Mouse (Mus musculus) Patski (cell line): ENCODE results near the gene Scamp4. TPM values are rescaled to one million over a fixed set of nuclear protein-coding genes. Genes with fewer than 3 reads are reported as not detected.
"Not testable (repeated sequence)": the region's sequence is repeated elsewhere in the genome, so short reads cannot be mapped to it uniquely, and the experiment has no call there.

Source experiments
- ATAC-seq: fragments of 100-300 bp; one replicate; pipeline ENCODE4 v1.8.0; 2021
- CTCF ChIA-PET: fragments of 350-600 bp; sonication (Branson Sonifier 250); formaldehyde crosslinking; loops from one replicate; lab custom pipeline; 2022; ENCODE audit warnings: inconsistent platforms; lab: Charles Lee
- POLR2A ChIA-PET: fragments of 350-600 bp; sonication (Branson Sonifier 250); formaldehyde crosslinking; loops from one replicate; lab custom pipeline; 2022; ENCODE audit warnings: antibody characterized with exemption, inconsistent platforms; lab: Charles Lee
- DNase-seq: peaks from one replicate; pipeline ENCODE4 v3.0.0-alpha.2; 2011; ENCODE audit warnings: low read depth, low spot score
- H3K27me3 ChIP-seq: fragments of 371-371 bp; one replicate; pipeline ENCODE4 v1.5.1; 2021
- CTCF ChIP-seq: fragments of 100-300 bp; IDR thresholded peaks from one replicate; pipeline ENCODE4 v1.5.1; 2021
- in situ Hi-C: fragments of 300-500 bp; cut with MboI; formaldehyde crosslinking; loops from 3 replicates; pipeline ENCODE4 v1.11.1; 2018; ENCODE audit warnings: low pct_unique_long_range_greater_than_20kb, mixed read lengths
- polyA plus RNA-seq: library from polyadenylated mRNA; unstranded; gene quantifications from one replicate; pipeline ENCODE4 v1.2.3, GENCODE M21; 2021

Scamp4 gene
- polyA plus RNA-seq, 1 experiment from 2014 or later = 76.6 TPM

GRCm38 (mm10) chr10:80589879-80590854 lies 12.5 kb upstream of the Scamp4 start, which contains the start of gene Abhd17a:
TSS of gene Abhd17a (minus strand) at chr10:80590341.
- ATAC-seq (peak; percentile 83), DNase-seq (peak; percentile 86)
- no peaks in the 10 kb centered on the region for H3K27me3 ChIP-seq
- TF ChIP-seq CTCF = no peak
- POLR2A ChIA-PET = interaction anchor here (0.9 to 1.6 kb wide), 4 partner anchors 10 to 14 kb away, joined by 3 to 5 read pairs (median 4); no protein-coding TSS in a partner anchor
- in situ Hi-C loops = no loop called here
- CTCF ChIA-PET = interaction anchor here (3.6 kb wide), 1 partner anchor 11 kb away, joined by 21 read pairs; no protein-coding TSS in a partner anchor

GRCm38 (mm10) chr10:80596318-80596717 lies 6.4 kb upstream of the Scamp4 start:
- ATAC-seq = no peak
- no peak for TF ChIP-seq CTCF
- in situ Hi-C loops = no loop called here
- DNase-seq = no peak
- CTCF ChIA-PET = interaction anchor here (1.4 kb wide), 1 partner anchor 14 kb away, joined by 3 read pairs; no protein-coding TSS in a partner anchor
- H3K27me3 ChIP-seq = no peaks in the 10 kb centered on the region
- POLR2A ChIA-PET = no interaction called here

GRCm38 (mm10) chr10:80603364-80603763 lies 692 bp downstream of the Scamp4 start:
- DNase-seq = no peak
- H3K27me3 ChIP-seq = no peaks in the 10 kb centered on the region
- in situ Hi-C loops = no loop called here
- CTCF ChIA-PET = interaction anchor here (0.9 to 1.4 kb wide), 3 partner anchors 15 to 81 kb away, joined by 3 to 6 read pairs (median 4); no protein-coding TSS in a partner anchor
- ATAC-seq = no peak
- TF ChIP-seq CTCF = no peak
- POLR2A ChIA-PET = interaction anchor here (0.6 to 1.6 kb wide), 3 partner anchors 10 to 75 kb away, joined by 3 to 4 read pairs (median 3); no protein-coding TSS in a partner anchor

GRCm38 (mm10) chr10:80604001-80604509 lies 1.4 kb downstream of the Scamp4 start:
- ChIA-PET POLR2A (interaction anchor here (0.8 to 1.6 kb wide), 3 partner anchors 10 to 75 kb away, joined by 3 to 4 read pairs (median 4); no protein-coding TSS in a partner anchor), CTCF (interaction anchor here (0.9 to 1.4 kb wide), 3 partner anchors 14 to 80 kb away, joined by 3 to 6 read pairs (median 4); no protein-coding TSS in a partner anchor)
- DNase-seq (no peak), ATAC-seq (no peak)
- in situ Hi-C loops = no loop called here
- H3K27me3 ChIP-seq = no peaks in the 10 kb centered on the region
- no peak for TF ChIP-seq CTCF

GRCm38 (mm10) chr10:80604988-80605387 lies 2.3 kb downstream of the Scamp4 start:
- DNase-seq = no peak
- POLR2A ChIA-PET = interaction anchor here (1.6 kb wide), 1 partner anchor 9 kb away, joined by 4 read pairs; no protein-coding TSS in a partner anchor
- in situ Hi-C loops = no loop called here
- no peak for TF ChIP-seq CTCF
- no peak for ATAC-seq
- CTCF ChIA-PET = no interaction called here
- H3K27me3 ChIP-seq = no peaks in the 10 kb centered on the region

GRCm38 (mm10) chr10:80605721-80606120 lies 3.0 kb downstream of the Scamp4 start, which contains the start of gene Gm49322:
TSS of gene Gm49322 (plus strand) at chr10:80606021.
- DNase-seq, CTCF ChIA-PET, ATAC-seq, in situ Hi-C loops, POLR2A ChIA-PET, H3K27me3 ChIP-seq: not testable (repeated sequence)

GRCm38 (mm10) chr10:80606306-80606705 lies 3.6 kb downstream of the Scamp4 start:
- TF ChIP-seq CTCF = no peak
- ChIA-PET CTCF (no interaction called here), POLR2A (no interaction called here)
- no peaks in the 10 kb centered on the region for H3K27me3 ChIP-seq
- no peak for ATAC-seq
- in situ Hi-C loops = no loop called here
- no peak for DNase-seq

- ATAC-seq (no peak), DNase-seq (no peak)
- H3K27me3 ChIP-seq = no peaks in the 10 kb centered on the region
- in situ Hi-C loops = no loop called here
- no peak for TF ChIP-seq CTCF
- CTCF ChIA-PET = no interaction called here
- POLR2A ChIA-PET = no interaction called here
Measured at GRCm38 (mm10) chr10:80606737-80607350, 4.2 kb downstream of the Scamp4 start.

GRCm38 (mm10) chr10:80608435-80608834 lies 5.8 kb downstream of the Scamp4 start:
- no peak for TF ChIP-seq CTCF
- no peak for DNase-seq
- no peaks in the 10 kb centered on the region for H3K27me3 ChIP-seq
- no peak for ATAC-seq
- ChIA-PET POLR2A (no interaction called here), CTCF (no interaction called here)
- in situ Hi-C loops = no loop called here

GRCm38 (mm10) chr10:80609269-80609924 lies 6.7 kb downstream of the Scamp4 start:
- ATAC-seq (no peak), DNase-seq (no peak)
- ChIA-PET POLR2A (no interaction called here), CTCF (no interaction called here)
- H3K27me3 ChIP-seq = no peaks in the 10 kb centered on the region
- in situ Hi-C loops = no loop called here
- TF ChIP-seq CTCF = no peak
